ENCODE assay signal across 13 mouse cellular contexts in the genomic region with DNA sequence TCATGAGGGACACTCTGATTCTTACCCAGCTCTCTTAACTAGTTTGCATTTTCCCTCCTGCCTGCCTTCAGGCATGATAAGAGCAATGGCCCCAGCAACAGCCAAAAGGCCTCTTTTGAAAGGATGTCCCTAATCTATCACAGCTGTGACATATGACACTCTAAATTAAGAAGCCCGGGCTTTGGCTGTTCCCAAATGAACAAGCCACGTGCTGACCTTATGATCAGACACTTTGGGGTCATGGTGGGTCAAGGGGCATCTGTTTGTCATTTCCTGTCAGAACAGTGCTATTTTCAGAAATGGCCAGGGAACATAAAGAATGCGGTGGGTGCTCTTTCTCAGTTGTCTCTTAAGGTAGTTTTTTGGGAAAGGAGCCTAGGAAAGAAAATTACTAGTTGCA.
DNase-seq lines count a peak whose midpoint lies in the region; ATAC-seq lines count a peak whose summit lies in the region.
"Had no signal": no experiment of that assay in that cellular context is flagged by ENCODE, and none has a peak within 500 bp of the region (broad histone marks: within the 10 kb centered on the region; RNA-seq: fewer than 3 reads in every experiment).

No protein-coding gene starts in this region.

- H3K27me3 ChIP-seq in forebrain, embryonic 16.5 days (replicated peaks; ENCODE audit: control insufficient read depth, insufficient read depth, low read length) = no peaks in the 10 kb centered on the region
- H3K27me3 ChIP-seq: liver, embryonic 13.5 days; midbrain, embryonic 15.5 days had no signal

- no peak overlapping the region for H3K9ac ChIP-seq in forebrain, embryonic 16.5 days (replicated peaks; ENCODE audit: low read depth, low read length)
- H3K9ac ChIP-seq: liver, embryonic 13.5 days; midbrain, embryonic 15.5 days had no signal

- no peak for ATAC-seq in CD4-positive, CD25-positive, alpha-beta regulatory T cell, adult 4 months
- no peak for ATAC-seq in forebrain, embryonic 16.5 days
- ATAC-seq: midbrain, embryonic 15.5 days had no signal

- no peaks in the 10 kb centered on the region for H3K4me1 ChIP-seq in forebrain, embryonic 16.5 days (replicated peaks; ENCODE audit: control insufficient read depth, insufficient read depth, low read length)
- H3K4me1 ChIP-seq: midbrain, embryonic 15.5 days had no signal

- 59% methylated on average over 3 of the region's 3 CpGs for WGBS in forebrain, embryonic 16.5 days

- no peak overlapping the region for H3K4me2 ChIP-seq in forebrain, embryonic 16.5 days (ENCODE audit: low read length)
- H3K4me2 ChIP-seq: liver, embryonic 13.5 days; midbrain, embryonic 15.5 days had no signal

- no peak overlapping the region for H3K4me3 ChIP-seq in forebrain, embryonic 16.5 days (replicated peaks; ENCODE audit: low read length)
- H3K4me3 ChIP-seq: liver, embryonic 13.5 days; midbrain, embryonic 15.5 days had no signal

- no peaks in the 10 kb centered on the region for H3K9me3 ChIP-seq in forebrain, embryonic 16.5 days (ENCODE audit: control insufficient read depth, low read length)
- H3K9me3 ChIP-seq: midbrain, embryonic 15.5 days had no signal

- peak; percentile 15 for DNase-seq in adrenal gland, postnatal 10 days
- DNase-seq in adrenal gland, adult 18-20 months (ENCODE audit: low spot score in 2 of 2) = no peak
- DNase-seq in retina, embryonic 14.5 days (ENCODE audit: low spot score) = peak; percentile 23
- DNase-seq in retina, postnatal 1 day = no peak
- DNase-seq in kidney, postnatal 36 days = peak; percentile 41 to 56
- DNase-seq in spleen, postnatal 10 days (ENCODE audit: low spot score in 2 of 2) = no peak
- DNase-seq: cerebellum, adult 9-11 months; liver, embryonic 13.5 days; thymus, postnatal 14 days had no signal

- no peaks in the 10 kb centered on the region for H3K36me3 ChIP-seq in forebrain, embryonic 16.5 days (ENCODE audit: control insufficient read depth, insufficient read depth)
- H3K36me3 ChIP-seq: G1E; liver, embryonic 13.5 days; midbrain, embryonic 15.5 days had no signal

- H3K27ac ChIP-seq in forebrain, embryonic 16.5 days (ENCODE audit: low read length) = no peak overlapping the region
- H3K27ac ChIP-seq: liver, embryonic 13.5 days; midbrain, embryonic 15.5 days had no signal

Comparison
In these comparisons a context has a peak if more than half of its experiments do, and no peak if none do; other contexts are left out.
1. DNase-seq: peak in adrenal gland, postnatal 10 days (single experiment), retina, embryonic 14.5 days (single experiment) and kidney, postnatal 36 days (2 of 2); none in adrenal gland, adult 18-20 months (0 of 2), retina, postnatal 1 day (single experiment) and spleen, postnatal 10 days (0 of 2).